Mouse (Mus musculus): ENCODE data around the gene Hist1h2br.
"Not testable (repeated sequence)": the region's sequence is repeated elsewhere in the genome, so short reads cannot be mapped to it uniquely, and the experiment has no call there.

GRCm38 (mm10) chr13:21811539-21811938, 22.0 kb upstream of the Hist1h2br start, which contains the start of gene Hist1h4m:
- not testable (repeated sequence) for TF ChIP-seq MXI1 (IDR thresholded peaks at IDR 0.05; ENCODE audit: low read depth, low read length); CTCF (conservative IDR thresholded peaks at IDR 0.05 in 1 of 2, IDR thresholded peaks at IDR 0.05 in 1 of 2; ENCODE audit: low read depth in 2 of 2, low read length in 2 of 2)
